Mouse (Mus musculus) ES-E14 (cell line): ENCODE measurements around the gene Lrrc4. TPM values are rescaled to one million over a fixed set of nuclear protein-coding genes. Genes with fewer than 3 reads are reported as not detected.

ENCODE experiments used
- DNase-seq: peaks from one replicate; pipeline ENCODE4 v3.0.0-alpha.2; 2013; ENCODE audit warnings: low read depth, low spot score
- H3K27ac ChIP-seq: 2 replicates; pipeline ENCODE4 v1.5.1; 2012; ENCODE audit warnings: low read depth, mild to moderate bottlenecking, low read length, moderate library complexity, mixed read lengths; ENCODE audit not compliant: poor library complexity, insufficient read depth, severe bottlenecking
- H3K36me3 ChIP-seq: 2 replicates; pipeline ENCODE4 v1.6.1; 2012; ENCODE audit warnings: mild to moderate bottlenecking, low read length, moderate library complexity, mixed read lengths; ENCODE audit not compliant: control insufficient read depth, poor library complexity, insufficient read depth, severe bottlenecking
- H3K4me1 ChIP-seq, 2 experiments: fragments of 150-350 bp in 1 of 2; sonication (generic) in 1 of 2; 2 replicates each; pipeline ENCODE4 v1.6.1; 2012; ENCODE audit warnings: low read length in 2 of 2, mild to moderate bottlenecking in 1 of 2, mixed read lengths in 1 of 2; ENCODE audit not compliant: control insufficient read depth in 2 of 2, insufficient read depth in 2 of 2, poor library complexity in 1 of 2
- H3K4me3 ChIP-seq, 2 experiments: fragments of 150-350 bp in 1 of 2; sonication (generic) in 1 of 2; 2 replicates each; pipeline ENCODE4 v1.5.1; 2012; ENCODE audit warnings: low read length in 2 of 2, low read depth in 1 of 2, mild to moderate bottlenecking in 1 of 2, mixed read lengths in 1 of 2; ENCODE audit not compliant: insufficient read depth in 1 of 2, poor library complexity in 1 of 2, severe bottlenecking in 1 of 2
- H3K9ac ChIP-seq: 2 replicates; pipeline ENCODE4 v1.6.1; 2012; ENCODE audit warnings: low read depth, mild to moderate bottlenecking, low read length, mixed read lengths; ENCODE audit not compliant: poor library complexity, insufficient read depth, severe bottlenecking
- H3K9me3 ChIP-seq: fragments of 150-350 bp; sonication (generic); 2 replicates; pipeline ENCODE4 v1.6.1; 2012; ENCODE audit warnings: low read depth, mild to moderate bottlenecking, low read length; ENCODE audit not compliant: control insufficient read depth, insufficient read depth
- CHD2 ChIP-seq: IDR thresholded peaks from 2 replicates; pipeline ENCODE4 v1.6.1; 2014; ENCODE audit warnings: mild to moderate bottlenecking, low read depth, low read length, inconsistent platforms
- HCFC1 ChIP-seq: IDR thresholded peaks from 2 replicates; pipeline ENCODE4 v1.6.1; 2012; ENCODE audit warnings: low read length, inconsistent platforms, borderline replicate concordance; ENCODE audit not compliant: insufficient read depth
- MAFK ChIP-seq: IDR thresholded peaks from 2 replicates; pipeline ENCODE4 v1.6.1; 2014; ENCODE audit warnings: mild to moderate bottlenecking, low read depth, low read length, inconsistent platforms; ENCODE audit not compliant: insufficient read depth
- ZC3H11A ChIP-seq: IDR thresholded peaks from 2 replicates; pipeline ENCODE4 v1.6.1; 2012; ENCODE audit warnings: low read depth, mild to moderate bottlenecking, inconsistent platforms, low read length, borderline replicate concordance
- ZNF384 ChIP-seq: IDR thresholded peaks from 2 replicates; pipeline ENCODE4 v1.6.1; 2012; ENCODE audit warnings: low read depth, low read length, inconsistent platforms
- in situ Hi-C, 2 experiments: fragments of 600-800 bp; cut with MboI; formaldehyde crosslinking; loops; one replicate each; pipeline ENCODE4 v1.15.1; 2025; ENCODE audit warnings: low sequenced_read_pairs in 2 of 2, inconsistent platforms in 1 of 2; ENCODE audit not compliant: unreplicated experiment in 2 of 2
- total RNA-seq: library from RNA; depleted of rRNA; stranded (reverse); fragments of 300-350 nt; gene quantifications from 2 replicates; pipeline ENCODE4 v1.2.3, GENCODE M21; 2012

Gene Lrrc4
- total RNA-seq, 1 experiment, result 0.85 TPM

- no peaks in the 10 kb centered on the region for H3K9me3 ChIP-seq
- no peaks in the 10 kb centered on the region for H3K36me3 ChIP-seq
- no peak for DNase-seq
- H3K9ac ChIP-seq, result no peak overlapping the region
- in situ Hi-C loops, result no loop called here
- no peaks in the 10 kb centered on the region for H3K4me1 ChIP-seq
- no peak overlapping the region for H3K27ac ChIP-seq
- no peak overlapping the region for H3K4me3 ChIP-seq
- TF ChIP-seq ZNF384 (no peak), MAFK (no peak), CHD2 (no peak), ZC3H11A (no peak), HCFC1 (no peak)
These were observed 45.8 kb downstream of the Lrrc4 start for GRCm38 (mm10) chr6:28785770-28786169.

DNA sequence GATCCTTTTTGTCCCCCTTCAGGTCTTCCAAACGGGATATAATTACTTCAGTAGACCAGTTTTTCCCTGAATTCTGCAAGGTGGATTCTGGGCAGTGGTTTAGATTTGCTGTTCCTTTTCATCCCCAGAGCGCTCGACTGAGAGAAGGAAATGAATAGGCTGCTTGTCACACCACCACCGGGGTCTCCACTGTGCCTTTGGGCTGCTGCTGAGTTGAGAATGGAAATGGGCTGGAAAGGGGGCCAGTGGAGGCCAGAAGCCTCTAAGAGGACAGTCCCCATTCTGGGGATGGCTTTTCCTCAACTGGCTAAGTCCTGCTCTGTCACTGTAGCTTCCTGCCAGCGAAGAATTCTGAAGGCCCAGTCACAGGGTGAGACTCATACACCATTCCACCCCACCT, 47.6 kb downstream of the Lrrc4 start:
- no peaks in the 10 kb centered on the region for H3K36me3 ChIP-seq
- no peak overlapping the region for H3K4me3 ChIP-seq
- H3K9ac ChIP-seq, result no peak overlapping the region
- no peaks in the 10 kb centered on the region for H3K9me3 ChIP-seq
- TF ChIP-seq MAFK (no peak), ZNF384 (no peak), CHD2 (no peak), HCFC1 (no peak), ZC3H11A (no peak)
- H3K4me1 ChIP-seq, result no peaks in the 10 kb centered on the region
- no peak for DNase-seq
- no peak overlapping the region for H3K27ac ChIP-seq
- in situ Hi-C loops, result no loop called here

DNA sequence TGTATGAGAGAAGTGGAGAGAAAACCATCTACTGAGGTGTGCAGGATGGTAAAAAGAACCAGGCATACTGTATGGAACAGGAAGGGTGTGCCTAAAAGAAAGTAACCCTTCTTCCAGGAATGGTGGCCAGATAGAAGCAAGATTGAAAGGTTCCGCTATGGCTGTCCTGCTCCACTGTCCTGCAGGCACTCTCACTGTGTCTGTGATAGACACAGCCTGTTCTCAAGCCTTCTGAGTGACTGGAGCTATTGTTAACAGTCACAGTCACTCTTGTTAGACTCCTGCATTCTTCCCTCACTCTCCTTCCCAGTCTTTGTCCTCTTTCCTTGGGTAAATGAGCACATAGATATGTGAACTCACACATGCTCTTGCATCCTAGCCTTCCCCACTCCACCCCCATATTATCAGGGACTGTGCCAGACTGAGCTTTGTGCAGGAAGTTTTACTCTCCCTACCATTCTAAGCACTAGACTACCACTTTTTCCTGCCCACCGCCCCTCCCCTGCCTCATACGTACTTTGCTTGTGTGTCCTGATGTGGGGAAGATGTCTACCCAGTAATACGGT, 48.4 kb downstream of the Lrrc4 start:
- no peak overlapping the region for H3K9ac ChIP-seq
- H3K4me1 ChIP-seq, result no peaks in the 10 kb centered on the region
- in situ Hi-C loops, result no loop called here
- no peaks in the 10 kb centered on the region for H3K36me3 ChIP-seq
- H3K9me3 ChIP-seq, result no peaks in the 10 kb centered on the region
- no peak overlapping the region for H3K4me3 ChIP-seq
- H3K27ac ChIP-seq, result no peak overlapping the region
- TF ChIP-seq MAFK, result no peak
- TF ChIP-seq ZC3H11A, result no peak
- no peak for TF ChIP-seq ZNF384
- TF ChIP-seq CHD2, result no peak
- TF ChIP-seq HCFC1, result no peak
- no peak for DNase-seq

DNA sequence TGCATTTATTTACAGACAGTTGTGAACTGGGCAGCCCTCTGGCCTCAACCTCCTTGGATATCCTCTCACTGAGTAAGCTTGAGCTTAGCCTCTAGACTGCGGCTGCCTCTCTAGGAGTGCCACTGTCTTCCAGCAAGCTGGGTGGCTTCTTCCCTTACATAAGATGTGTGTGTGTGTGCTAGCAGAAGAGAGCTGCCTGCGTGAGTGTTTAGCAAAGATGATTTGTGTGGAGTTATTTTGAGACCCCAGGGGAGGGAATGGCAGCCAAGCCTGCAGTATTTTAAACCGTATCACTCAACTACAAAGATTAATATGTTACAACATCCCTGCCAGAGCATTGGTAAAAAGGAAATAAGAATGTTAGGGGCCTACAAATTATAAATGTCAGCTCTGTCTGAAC, 49.9 kb downstream of the Lrrc4 start:
- Histone ChIP-seq H3K4me1 (no peaks in the 10 kb centered on the region), H3K9me3 (no peaks in the 10 kb centered on the region), H3K36me3 (no peaks in the 10 kb centered on the region), H3K4me3 (no peak overlapping the region), H3K27ac (no peak overlapping the region), H3K9ac (no peak overlapping the region)
- no peak for DNase-seq
- in situ Hi-C loops, result no loop called here
- no peak for TF ChIP-seq ZC3H11A
- TF ChIP-seq HCFC1, result no peak
- TF ChIP-seq MAFK, result no peak
- no peak for TF ChIP-seq CHD2
- no peak for TF ChIP-seq ZNF384

DNA sequence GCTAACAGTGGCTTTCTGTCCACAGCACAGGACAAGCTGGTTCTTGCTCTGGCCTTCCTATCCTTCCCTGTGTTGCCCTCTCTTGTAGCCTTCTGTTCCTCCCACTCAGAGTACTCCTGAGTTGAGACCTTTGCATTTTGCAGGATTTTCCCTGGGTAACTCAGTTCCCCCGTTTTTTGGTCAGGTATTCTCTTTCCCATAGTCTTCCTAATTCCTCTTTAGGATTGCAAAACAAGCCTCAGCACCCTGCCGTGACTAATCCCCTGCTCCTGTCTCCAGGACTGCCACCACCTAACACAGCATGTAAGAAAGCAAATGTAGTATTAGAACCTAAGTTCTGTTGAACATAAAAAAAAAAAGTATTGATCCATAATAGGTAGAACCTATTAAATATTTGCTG, 60.2 kb downstream of the Lrrc4 start:
- peaks cover 2% of the 10 kb centered on the region; the same call in 1 of the 2 replicates for H3K36me3 ChIP-seq
- no peak overlapping the region for H3K4me3 ChIP-seq
- H3K27ac ChIP-seq, result no peak overlapping the region

More for the DNA sequence above, 60.2 kb downstream of the Lrrc4 start:
- no peak overlapping the region for H3K9ac ChIP-seq
- peaks cover 5 to 9% of the 10 kb centered on the region in 2 experiments; a peak in 1 of 4 replicates for H3K4me1 ChIP-seq
- no peak for DNase-seq
- in situ Hi-C loops, result no loop called here
- no peaks in the 10 kb centered on the region for H3K9me3 ChIP-seq
- TF ChIP-seq CHD2 (no peak), HCFC1 (no peak), MAFK (no peak), ZNF384 (no peak), ZC3H11A (no peak)
